Mouse (Mus musculus): ENCODE measurements around the gene Gm10139. TPM values are rescaled to one million over a fixed set of nuclear protein-coding genes. Genes with fewer than 3 reads are reported as not detected.

Gm10139 gene
- polyA plus RNA-seq (2017; shearing (Covaris generic)): not detected

DNA sequence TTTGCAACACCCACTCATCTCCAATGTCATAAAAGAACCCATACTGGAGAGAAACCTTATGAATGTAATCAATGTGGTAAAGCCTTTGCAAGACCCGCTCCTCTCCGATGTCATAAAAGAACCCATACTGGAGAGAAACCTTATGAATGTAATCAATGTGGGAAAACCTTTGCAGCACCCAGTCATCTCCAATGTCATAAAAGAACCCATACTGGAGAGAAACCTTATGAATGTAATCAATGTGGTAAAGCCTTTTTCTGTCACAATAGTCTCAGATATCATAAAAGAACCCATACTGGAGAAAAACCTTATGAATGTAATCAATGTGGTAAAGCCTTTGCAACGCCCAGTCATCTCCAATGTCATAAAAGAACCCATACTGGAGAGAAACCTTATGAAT is at the start of gene Gm10139:
TSS of gene Gm10139 (plus strand) at position 301 of the 400 bp plus-strand sequence.

Other genes with a start within 250 kb of the Gm10139 start
- 13.0 TPM for gene Zfp369, start 233.9 kb upstream of the Gm10139 start, polyA plus RNA-seq (2017; shearing (Covaris generic))

Measured in effector memory CD4-positive, alpha-beta T cell, adult 5 months (primary cell).